ENCODE assay signal across 14 mouse cellular contexts in the genomic region with DNA sequence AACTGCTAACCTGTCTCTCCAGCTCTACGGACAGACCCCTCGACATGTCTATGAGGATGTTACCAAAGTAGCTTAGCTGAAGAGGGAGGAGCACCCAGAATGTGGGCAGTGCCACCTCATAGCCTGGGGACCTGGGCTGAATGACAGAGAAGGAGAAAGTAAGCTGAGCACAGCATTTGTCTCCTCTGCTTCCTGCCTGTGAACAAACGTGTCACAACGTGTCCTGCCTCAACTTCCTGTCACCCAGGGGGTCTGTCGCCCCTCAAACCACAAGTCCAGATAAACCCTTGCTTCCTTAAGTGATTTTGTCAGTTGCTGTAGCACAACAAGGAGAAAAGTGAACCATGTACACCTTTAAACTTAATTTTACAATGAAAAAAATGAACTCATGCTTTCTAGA.
DNase-seq lines count a peak whose midpoint lies in the region; ATAC-seq and TF ChIP-seq lines count a peak whose summit lies in the region.
"Had no signal": no experiment of that assay in that cellular context is flagged by ENCODE, and none has a peak within 500 bp of the region (broad histone marks: within the 10 kb centered on the region; RNA-seq: fewer than 3 reads in every experiment).

No protein-coding gene starts in this region.

- no peaks in the 10 kb centered on the region for H3K36me3 ChIP-seq in heart, embryonic 16.5 days (ENCODE audit: control insufficient read depth, insufficient read depth)
- H3K36me3 ChIP-seq in stomach, postnatal 0 days (ENCODE audit: control insufficient read depth, insufficient read depth, low read length) = no peaks in the 10 kb centered on the region
- no peaks in the 10 kb centered on the region for H3K36me3 ChIP-seq in midbrain, embryonic 16.5 days (ENCODE audit: control insufficient read depth, insufficient read depth, low read length)
- no peaks in the 10 kb centered on the region for H3K36me3 ChIP-seq in midbrain, embryonic 11.5 days (ENCODE audit: control insufficient read depth, insufficient read depth, low read length)
- H3K36me3 ChIP-seq in hindbrain, postnatal 0 days (ENCODE audit: insufficient read depth, low read length) = no peaks in the 10 kb centered on the region
- H3K36me3 ChIP-seq: midbrain, embryonic 10.5 days; neural tube, embryonic 13.5 days had no signal

- peak; percentile 38; the same call in 1 of the 2 replicates for ATAC-seq in heart, embryonic 16.5 days (replicated peaks; ENCODE audit: extremely low read depth, insufficient read depth, low FRiP score)
- peak; percentile 90 to 91 for ATAC-seq in hematopoietic stem cell, adult 5-6 weeks (replicated peaks in 1 of 2; ENCODE audit: insufficient read depth in 1 of 2, low FRiP score in 2 of 2, low TSS enrichment in 1 of 2, low read depth in 1 of 2, poor library complexity in 2 of 2, severe bottlenecking in 2 of 2)
- no peak for ATAC-seq in stomach, postnatal 0 days (ENCODE audit: low FRiP score, low TSS enrichment)
- no peak for ATAC-seq in midbrain, embryonic 16.5 days
- ATAC-seq in midbrain, embryonic 11.5 days (ENCODE audit: low FRiP score) = no peak
- ATAC-seq in hindbrain, postnatal 0 days = no peak

- H3K27me3 ChIP-seq in heart, embryonic 16.5 days (ENCODE audit: control insufficient read depth, insufficient read depth, low read length) = no peaks in the 10 kb centered on the region
- H3K27me3 ChIP-seq in stomach, postnatal 0 days (ENCODE audit: control insufficient read depth, insufficient read depth, low read length) = no peaks in the 10 kb centered on the region
- H3K27me3 ChIP-seq in midbrain, embryonic 16.5 days (ENCODE audit: control insufficient read depth, insufficient read depth, low read depth, low read length) = no peaks in the 10 kb centered on the region
- H3K27me3 ChIP-seq in midbrain, embryonic 11.5 days (ENCODE audit: control insufficient read depth, insufficient read depth, low read length) = no peaks in the 10 kb centered on the region
- H3K27me3 ChIP-seq in hindbrain, postnatal 0 days (ENCODE audit: insufficient read depth, low read length) = no peaks in the 10 kb centered on the region
- H3K27me3 ChIP-seq: neural tube, embryonic 13.5 days had no signal

- no peak overlapping the region for H3K4me3 ChIP-seq in heart, embryonic 16.5 days (ENCODE audit: low read length)
- no peak overlapping the region for H3K4me3 ChIP-seq in stomach, postnatal 0 days (ENCODE audit: low read depth, low read length)
- no peak overlapping the region for H3K4me3 ChIP-seq in midbrain, embryonic 16.5 days (ENCODE audit: low read depth, low read length)
- H3K4me3 ChIP-seq in midbrain, embryonic 11.5 days (ENCODE audit: low read depth, low read length) = no peak overlapping the region
- no peak overlapping the region for H3K4me3 ChIP-seq in hindbrain, postnatal 0 days (ENCODE audit: low read length)
- H3K4me3 ChIP-seq: midbrain, embryonic 10.5 days; neural tube, embryonic 13.5 days had no signal

- H3K4me1 ChIP-seq in heart, embryonic 16.5 days (ENCODE audit: control insufficient read depth, insufficient read depth, low read length) = 0 out of 2 replicates have a peak, but pooled peaks cover 4% of the 10 kb centered on the region
- H3K4me1 ChIP-seq in stomach, postnatal 0 days (replicated peaks; ENCODE audit: control insufficient read depth, insufficient read depth) = no peaks in the 10 kb centered on the region
- H3K4me1 ChIP-seq in midbrain, embryonic 16.5 days (ENCODE audit: control insufficient read depth, insufficient read depth, low read length) = peaks cover 6% of the 10 kb centered on the region
- H3K4me1 ChIP-seq in midbrain, embryonic 11.5 days (ENCODE audit: control insufficient read depth, insufficient read depth, low read length) = no peaks in the 10 kb centered on the region
- peaks cover 4% of the 10 kb centered on the region; the same call in 1 of the 2 replicates for H3K4me1 ChIP-seq in hindbrain, postnatal 0 days (ENCODE audit: insufficient read depth, low read length)
- H3K4me1 ChIP-seq: midbrain, embryonic 10.5 days had no signal

- no peak for DNase-seq in heart, postnatal 25 days (ENCODE audit: low spot score)
- peak; percentile 71 for DNase-seq in CD4-positive, CD25-positive, alpha-beta regulatory T cell, adult 2 months (ENCODE audit: low read depth, low spot score)
- DNase-seq in stomach, postnatal 0 days (ENCODE audit: low spot score) = no peak
- no peak for DNase-seq in midbrain, embryonic 11.5 days (ENCODE audit: low spot score, missing footprints)
- no peak for DNase-seq in hindbrain, postnatal 0 days (ENCODE audit: low spot score)
- DNase-seq: cerebellum, postnatal 14 days; heart, postnatal 36 days; kidney, adult 2 months had no signal

- no peak overlapping the region for H3K27ac ChIP-seq in heart, embryonic 16.5 days (ENCODE audit: low read length)
- 0 out of 2 replicates have a peak overlapping the region, but pooled peaks have one; percentile 13 for H3K27ac ChIP-seq in stomach, postnatal 0 days (replicated peaks)
- H3K27ac ChIP-seq in midbrain, embryonic 16.5 days (ENCODE audit: low read length) = no peak overlapping the region
- H3K27ac ChIP-seq in midbrain, embryonic 11.5 days (ENCODE audit: low read depth, low read length) = no peak overlapping the region
- H3K27ac ChIP-seq in hindbrain, postnatal 0 days = no peak overlapping the region
- H3K27ac ChIP-seq: liver, embryonic 14.5 days; midbrain, embryonic 10.5 days; neural tube, embryonic 13.5 days had no signal

- H3K9me3 ChIP-seq in heart, embryonic 16.5 days (replicated peaks; ENCODE audit: control insufficient read depth, low read length) = no peaks in the 10 kb centered on the region
- no peaks in the 10 kb centered on the region for H3K9me3 ChIP-seq in stomach, postnatal 0 days (ENCODE audit: control insufficient read depth, low read length)
- H3K9me3 ChIP-seq in midbrain, embryonic 16.5 days (replicated peaks; ENCODE audit: control insufficient read depth, low read length, poor library complexity, severe bottlenecking) = no peaks in the 10 kb centered on the region
- no peaks in the 10 kb centered on the region for H3K9me3 ChIP-seq in midbrain, embryonic 11.5 days (ENCODE audit: control insufficient read depth, low read length)
- H3K9me3 ChIP-seq in hindbrain, postnatal 0 days (ENCODE audit: low read length) = no peaks in the 10 kb centered on the region
- H3K9me3 ChIP-seq: midbrain, embryonic 10.5 days; neural tube, embryonic 13.5 days had no signal

- TF ChIP-seq CTCF in stomach, postnatal 0 days (IDR thresholded peaks at IDR 0.05; ENCODE audit: low read depth) = no peak
- TF ChIP-seq CTCF in hindbrain, postnatal 0 days (IDR thresholded peaks at IDR 0.05; ENCODE audit: low read depth) = no peak

- intact Hi-C loops in heart, postnatal 25 days (cut with DNase I) = no loop called here

- no peak for TF ChIP-seq EP300 in stomach, postnatal 0 days (optimal IDR thresholded peaks at IDR 0.05)

- H3K4me2 ChIP-seq in heart, embryonic 16.5 days (ENCODE audit: low read depth, low read length) = no peak overlapping the region
- H3K4me2 ChIP-seq in stomach, postnatal 0 days (replicated peaks; ENCODE audit: low read depth) = no peak overlapping the region
- no peak overlapping the region for H3K4me2 ChIP-seq in midbrain, embryonic 16.5 days (ENCODE audit: low read length)
- no peak overlapping the region for H3K4me2 ChIP-seq in midbrain, embryonic 11.5 days
- H3K4me2 ChIP-seq in hindbrain, postnatal 0 days (ENCODE audit: low read depth, low read length) = no peak overlapping the region
- H3K4me2 ChIP-seq: neural tube, embryonic 13.5 days had no signal

- 36% methylated on average over 5 of the region's 5 CpGs for WGBS in heart, embryonic 16.5 days
- 53% methylated on average over 5 of the region's 5 CpGs for WGBS in stomach, postnatal 0 days
- WGBS in midbrain, embryonic 16.5 days = 68% methylated on average over 5 of the region's 5 CpGs
- 72% methylated on average over 5 of the region's 5 CpGs for WGBS in midbrain, embryonic 11.5 days
- WGBS in hindbrain, postnatal 0 days = 69% methylated on average over 5 of the region's 5 CpGs

- no peak overlapping the region for H3K9ac ChIP-seq in heart, embryonic 16.5 days (ENCODE audit: low read length)
- H3K9ac ChIP-seq in stomach, postnatal 0 days (ENCODE audit: low read length) = no peak overlapping the region
- no peak overlapping the region for H3K9ac ChIP-seq in midbrain, embryonic 16.5 days (ENCODE audit: low read depth, low read length)
- no peak overlapping the region for H3K9ac ChIP-seq in midbrain, embryonic 11.5 days (ENCODE audit: low read length)
- no peak overlapping the region for H3K9ac ChIP-seq in hindbrain, postnatal 0 days (replicated peaks; ENCODE audit: low read length)
- H3K9ac ChIP-seq: liver, embryonic 14.5 days; neural tube, embryonic 13.5 days had no signal

Comparison
In these comparisons a context has a peak if more than half of its experiments do, and no peak if none do; other contexts are left out.
1. ATAC-seq: peak in heart, embryonic 16.5 days (single experiment) and hematopoietic stem cell, adult 5-6 weeks (2 of 2); none in stomach, postnatal 0 days (single experiment), midbrain, embryonic 16.5 days (single experiment), midbrain, embryonic 11.5 days (single experiment) and hindbrain, postnatal 0 days (single experiment).